Mouse (Mus musculus): ENCODE data around the gene Kcnd3. TPM values are rescaled to one million over a fixed set of nuclear protein-coding genes. Genes with fewer than 3 reads are reported as not detected.
A peak's percentile ranks its signal among the peaks of the same experiment; 100 is the strongest.

Kcnd3 gene
- 1.1 TPM in 2 replicates for polyA plus RNA-seq (2015; fragmentation: Nextera tagmentation; extraction: Ambion mirVana)

- no peak for TF ChIP-seq CTCF (IDR thresholded peaks at IDR 0.05; ENCODE audit: low read depth)
- Histone ChIP-seq H3K9ac (ENCODE audit: low read depth, low read length) (peak within 1 kb of the TSS; percentile 23), H3K4me3 (ENCODE audit: low read depth, low read length) (peak within 1 kb of the TSS; percentile 62), H3K27ac (ENCODE audit: low read depth, low read length) (no peak within 1 kb of the TSS), H3K9me3 (ENCODE audit: control insufficient read depth) (no peaks in the 10 kb centered on the region), H3K4me2 (replicated peaks; ENCODE audit: low read depth) (peak within 1 kb of the TSS; percentile 97), H3K36me3 (ENCODE audit: control insufficient read depth, insufficient read depth) (no peaks in the 10 kb centered on the region), H3K4me1 (replicated peaks; ENCODE audit: control insufficient read depth, insufficient read depth, low read length) (peaks cover 4% of the 10 kb centered on the region; the same call in 1 of the 2 replicates), H3K27me3 (replicated peaks; ENCODE audit: control insufficient read depth, insufficient read depth, low read length) (peaks cover 42% of the 10 kb centered on the region)
- peak; percentile 24; the same call in 1 of the 2 replicates for ATAC-seq
- WGBS: under 1% methylated on average over 71 of the region's 98 CpGs
These were observed at the start of gene Kcnd3 for GRCm38 (mm10) chr3:105451627-105452555. TSS of gene Kcnd3 (plus strand) at chr3:105452330.

GRCm38 (mm10) chr3:105402676-105403075 lies 49.5 kb upstream of the Kcnd3 start:
- Histone ChIP-seq H3K9me3 (ENCODE audit: control insufficient read depth) (no peaks in the 10 kb centered on the region), H3K36me3 (ENCODE audit: control insufficient read depth, insufficient read depth) (no peaks in the 10 kb centered on the region), H3K27me3 (replicated peaks; ENCODE audit: control insufficient read depth, insufficient read depth, low read length) (no peaks in the 10 kb centered on the region), H3K4me2 (replicated peaks; ENCODE audit: low read depth) (no peak overlapping the region), H3K27ac (ENCODE audit: low read depth, low read length) (no peak overlapping the region), H3K4me1 (replicated peaks; ENCODE audit: control insufficient read depth, insufficient read depth, low read length) (no peaks in the 10 kb centered on the region), H3K4me3 (ENCODE audit: low read depth, low read length) (no peak overlapping the region), H3K9ac (ENCODE audit: low read depth, low read length) (no peak overlapping the region)
- no peak for TF ChIP-seq CTCF (IDR thresholded peaks at IDR 0.05; ENCODE audit: low read depth)
- WGBS: 45% methylated on average over 5 of the region's 5 CpGs
- ATAC-seq: no peak

- ATAC-seq: no peak
- peak; percentile 50 for TF ChIP-seq CTCF (IDR thresholded peaks at IDR 0.05; ENCODE audit: low read depth)
- H3K27ac ChIP-seq (ENCODE audit: low read depth, low read length): no peak overlapping the region
- no peaks in the 10 kb centered on the region for H3K27me3 ChIP-seq (replicated peaks; ENCODE audit: control insufficient read depth, insufficient read depth, low read length)
- H3K4me3 ChIP-seq (ENCODE audit: low read depth, low read length): no peak overlapping the region
- H3K36me3 ChIP-seq (ENCODE audit: control insufficient read depth, insufficient read depth): no peaks in the 10 kb centered on the region
- H3K9ac ChIP-seq (ENCODE audit: low read depth, low read length): no peak overlapping the region
- no peaks in the 10 kb centered on the region for H3K9me3 ChIP-seq (ENCODE audit: control insufficient read depth)
- no peak overlapping the region for H3K4me2 ChIP-seq (replicated peaks; ENCODE audit: low read depth)
- WGBS: 64% methylated on average over 5 of the region's 5 CpGs
- no peaks in the 10 kb centered on the region for H3K4me1 ChIP-seq (replicated peaks; ENCODE audit: control insufficient read depth, insufficient read depth, low read length)
These were observed 48.6 kb upstream of the Kcnd3 start for GRCm38 (mm10) chr3:105403410-105404076.

- no peak for ATAC-seq
- WGBS: 52% methylated on average over 4 of the region's 4 CpGs
These were observed 48.1 kb upstream of the Kcnd3 start for GRCm38 (mm10) chr3:105404077-105404446.

GRCm38 (mm10) chr3:105405516-105405915 lies 46.6 kb upstream of the Kcnd3 start:
- Histone ChIP-seq H3K9me3 (ENCODE audit: control insufficient read depth) (no peaks in the 10 kb centered on the region), H3K4me3 (ENCODE audit: low read depth, low read length) (no peak overlapping the region), H3K27me3 (replicated peaks; ENCODE audit: control insufficient read depth, insufficient read depth, low read length) (no peaks in the 10 kb centered on the region), H3K4me1 (replicated peaks; ENCODE audit: control insufficient read depth, insufficient read depth, low read length) (no peaks in the 10 kb centered on the region), H3K9ac (ENCODE audit: low read depth, low read length) (no peak overlapping the region), H3K36me3 (ENCODE audit: control insufficient read depth, insufficient read depth) (no peaks in the 10 kb centered on the region), H3K4me2 (replicated peaks; ENCODE audit: low read depth) (no peak overlapping the region), H3K27ac (ENCODE audit: low read depth, low read length) (no peak overlapping the region)
- no peak for ATAC-seq
- WGBS: 70% methylated on average over 7 of the region's 7 CpGs
- no peak for TF ChIP-seq CTCF (IDR thresholded peaks at IDR 0.05; ENCODE audit: low read depth)

More at GRCm38 (mm10) chr3:105404077-105404446, 48.1 kb upstream of the Kcnd3 start:
- Histone ChIP-seq H3K9me3 (ENCODE audit: control insufficient read depth) (no peaks in the 10 kb centered on the region), H3K27ac (ENCODE audit: low read depth, low read length) (no peak overlapping the region), H3K36me3 (ENCODE audit: control insufficient read depth, insufficient read depth) (no peaks in the 10 kb centered on the region), H3K4me3 (ENCODE audit: low read depth, low read length) (no peak overlapping the region), H3K4me1 (replicated peaks; ENCODE audit: control insufficient read depth, insufficient read depth, low read length) (no peaks in the 10 kb centered on the region), H3K9ac (ENCODE audit: low read depth, low read length) (no peak overlapping the region), H3K27me3 (replicated peaks; ENCODE audit: control insufficient read depth, insufficient read depth, low read length) (no peaks in the 10 kb centered on the region), H3K4me2 (replicated peaks; ENCODE audit: low read depth) (no peak overlapping the region)
- TF ChIP-seq CTCF (IDR thresholded peaks at IDR 0.05; ENCODE audit: low read depth): no peak

GRCm38 (mm10) chr3:105406036-105406435 lies 46.1 kb upstream of the Kcnd3 start:
- Histone ChIP-seq H3K27me3 (replicated peaks; ENCODE audit: control insufficient read depth, insufficient read depth, low read length) (no peaks in the 10 kb centered on the region), H3K4me3 (ENCODE audit: low read depth, low read length) (no peak overlapping the region), H3K9me3 (ENCODE audit: control insufficient read depth) (no peaks in the 10 kb centered on the region), H3K27ac (ENCODE audit: low read depth, low read length) (no peak overlapping the region), H3K4me2 (replicated peaks; ENCODE audit: low read depth) (no peak overlapping the region), H3K9ac (ENCODE audit: low read depth, low read length) (no peak overlapping the region), H3K4me1 (replicated peaks; ENCODE audit: control insufficient read depth, insufficient read depth, low read length) (no peaks in the 10 kb centered on the region), H3K36me3 (ENCODE audit: control insufficient read depth, insufficient read depth) (no peaks in the 10 kb centered on the region)
- TF ChIP-seq CTCF (IDR thresholded peaks at IDR 0.05; ENCODE audit: low read depth): no peak
- no peak for ATAC-seq
- 41% methylated on average over 7 of the region's 7 CpGs for WGBS

All from intestine, postnatal 0 days (tissue).